Mouse (Mus musculus) spleen, adult 2 months (tissue): ENCODE data around the gene Rpl4.

ENCODE experiments used
- CTCF ChIP-seq: fragments of 200-500 bp; IDR thresholded peaks from 2 replicates; pipeline ENCODE4 v1.5.1; 2011; ENCODE audit warnings: mild to moderate bottlenecking, inconsistent platforms; ENCODE audit not compliant: insufficient read depth, insufficient read length, insufficient replicate concordance; ENCODE audit errors: extremely low read depth
- POLR2A ChIP-seq: fragments of 200-500 bp; IDR thresholded peaks from 2 replicates; pipeline ENCODE4 v1.6.1; 2011; ENCODE audit warnings: low read depth, low read length, inconsistent platforms

DNA sequence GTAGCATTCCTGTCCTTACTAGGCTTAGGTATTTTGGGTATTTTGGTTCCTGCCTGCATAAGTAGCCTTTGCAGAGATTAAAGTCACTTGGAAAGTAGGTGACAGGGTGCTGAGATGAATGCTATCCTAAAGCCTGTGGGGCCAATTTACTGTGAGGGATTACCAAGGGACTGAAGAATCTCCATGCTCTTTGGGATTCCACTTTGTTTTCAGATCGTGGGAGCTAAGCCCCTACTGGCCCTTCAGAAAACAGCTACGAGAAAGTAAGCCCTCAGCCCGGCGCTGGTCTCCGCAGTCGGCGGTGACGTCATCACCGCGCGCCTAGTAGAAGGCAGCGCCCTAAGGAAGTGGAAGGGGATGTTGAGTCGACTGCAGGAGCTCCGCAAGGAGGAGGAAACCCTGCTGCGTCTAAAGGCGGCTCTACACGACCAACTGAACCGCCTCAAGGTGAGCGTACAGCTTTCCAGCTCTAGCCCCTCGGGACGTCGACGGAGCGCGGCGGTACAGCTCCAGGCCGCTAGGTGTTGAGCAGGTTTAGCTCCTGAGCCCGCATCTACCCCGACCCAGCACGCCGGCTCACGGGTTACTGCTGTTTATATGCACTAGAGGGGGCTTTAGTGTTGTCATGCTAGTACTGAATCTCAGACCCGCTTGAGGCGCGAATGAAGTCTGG, 5.9 kb downstream of the Rpl4 start, which contains the start of gene Snapc5:
- TF ChIP-seq POLR2A (peak; percentile 74), CTCF (peak; percentile 23; the same call in 1 of the 2 replicates)
